Mouse (Mus musculus) effector memory CD4-positive, alpha-beta T cell, adult 7 months (primary cell): Measurements from ENCODE around the gene Olfr1278. TPM values are rescaled to one million over a fixed set of nuclear protein-coding genes. Genes with fewer than 3 reads are reported as not detected.

Experiments
- polyA plus RNA-seq: library from polyadenylated mRNA; unstranded; fragments of 100-300 nt; shearing (Covaris generic); gene quantifications from one replicate; pipeline ENCODE4 v1.2.1, GENCODE M21; 2017

Gene Olfr1278
- polyA plus RNA-seq, result not detected

GRCm38 (mm10) chr2:111289836-111290235, at the start of gene Olfr1278:
TSS of gene Olfr1278 (plus strand) at chr2:111290136.

DNA sequence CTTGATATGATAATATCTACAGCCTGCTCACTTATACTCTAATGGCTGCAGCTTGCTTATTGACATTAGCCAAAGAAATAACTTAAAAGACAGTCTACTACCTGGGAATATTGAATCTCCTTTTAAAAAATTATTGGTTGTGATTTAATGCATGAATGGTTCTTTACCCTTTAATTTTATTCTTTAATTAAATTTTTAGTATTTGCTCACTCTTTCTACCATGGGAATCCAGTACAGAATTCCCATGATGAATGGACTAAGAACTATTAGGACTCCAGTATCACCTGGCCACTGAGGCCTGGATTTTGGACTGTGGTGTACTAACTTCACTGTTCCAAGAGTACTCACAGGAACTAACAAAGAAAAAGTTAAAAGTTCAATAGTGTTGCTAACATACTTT, 35.7 kb upstream of the Olfr1278 start, which contains the start of gene Olfr1276:
TSS of gene Olfr1276 (plus strand) at position 301 of the 400 bp plus-strand sequence.

GRCm38 (mm10) chr2:111274006-111274405, 15.9 kb upstream of the Olfr1278 start, which contains the start of gene Olfr1277:
TSS of gene Olfr1277 (minus strand) at chr2:111274106.

DNA sequence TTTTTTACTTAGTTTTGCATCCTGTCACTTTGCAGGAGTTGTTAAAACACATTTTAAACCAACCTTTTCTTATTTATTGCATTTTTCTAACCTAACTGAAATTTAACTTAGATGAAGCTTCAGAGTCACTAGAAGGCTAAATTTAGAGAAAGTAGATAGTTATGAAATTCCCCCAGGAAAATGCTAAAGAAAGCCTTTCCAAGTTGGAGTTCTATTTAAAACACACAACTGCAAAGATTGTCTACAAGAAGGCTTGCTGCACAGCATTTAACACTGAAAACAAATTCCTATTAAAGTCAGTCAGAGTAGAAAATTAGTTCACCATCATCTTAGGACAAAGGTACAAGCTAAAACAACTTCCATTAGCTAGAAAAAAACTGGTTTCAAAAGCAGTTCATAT, 10.4 kb downstream of the Olfr1278 start, which contains the start of gene Olfr1279:
TSS of gene Olfr1279 (plus strand) at position 262 of the 400 bp plus-strand sequence.

GRCm38 (mm10) chr2:111313717-111314116, 23.8 kb downstream of the Olfr1278 start, which contains the start of gene Olfr1280:
TSS of gene Olfr1280 (plus strand) at chr2:111314017.

DNA sequence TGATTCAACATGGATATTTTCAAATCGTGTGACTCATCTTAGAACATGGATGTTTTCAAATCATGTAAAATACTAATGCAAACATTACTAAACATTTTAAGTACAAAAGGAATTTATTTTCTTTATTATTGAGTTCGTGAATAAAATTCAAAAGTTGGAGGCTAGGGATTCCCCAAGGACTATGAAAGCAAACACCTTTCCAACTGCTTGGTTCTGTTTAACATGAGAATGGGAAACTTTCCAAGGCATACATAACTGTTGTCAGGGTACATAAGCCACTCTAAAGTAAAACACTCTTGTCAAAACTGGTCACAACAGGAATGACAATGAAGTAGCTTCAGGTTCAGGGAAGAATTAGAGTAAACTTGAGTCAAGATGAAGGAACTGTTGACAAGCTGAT, 36.3 kb downstream of the Olfr1278 start, which contains the start of gene Olfr1281:
TSS of gene Olfr1281 (plus strand) at position 301 of the 400 bp plus-strand sequence.

GRCm38 (mm10) chr2:111335976-111336375, 46.0 kb downstream of the Olfr1278 start, which contains the start of gene Olfr1282:
TSS of gene Olfr1282 (minus strand) at chr2:111336076.

Other genes starting within 250 kb of the Olfr1278 start
- not detected for gene Gm13941, start 184.2 kb upstream of the Olfr1278 start, polyA plus RNA-seq
- gene Gm15130, start 137.2 kb upstream of the Olfr1278 start, polyA plus RNA-seq, result not detected
- not detected for gene 4930430A15Rik, start 60.5 kb upstream of the Olfr1278 start, polyA plus RNA-seq
- not detected for gene Olfr1275, start 54.9 kb upstream of the Olfr1278 start, polyA plus RNA-seq
- gene Olfr1276, start 35.6 kb upstream of the Olfr1278 start, polyA plus RNA-seq, result not detected
- gene Olfr1277, start 16.0 kb upstream of the Olfr1278 start, polyA plus RNA-seq, result not detected
- not detected for gene Olfr1279, start 10.5 kb downstream of the Olfr1278 start, polyA plus RNA-seq
- not detected for gene Olfr1280, start 23.9 kb downstream of the Olfr1278 start, polyA plus RNA-seq
- gene Olfr1281, start 36.4 kb downstream of the Olfr1278 start, polyA plus RNA-seq, result not detected
- gene Olfr1282, start 45.9 kb downstream of the Olfr1278 start, polyA plus RNA-seq, result not detected
- not detected for gene Olfr1283, start 76.7 kb downstream of the Olfr1278 start, polyA plus RNA-seq
- not detected for gene Olfr1284, start 85.4 kb downstream of the Olfr1278 start, polyA plus RNA-seq
- gene Olfr1286, start 133.0 kb downstream of the Olfr1278 start, polyA plus RNA-seq, result not detected
- gene Olfr1287, start 159.0 kb downstream of the Olfr1278 start, polyA plus RNA-seq, result not detected
- not detected for gene Olfr1288, start 184.0 kb downstream of the Olfr1278 start, polyA plus RNA-seq
- not detected for gene Olfr1289, start 190.7 kb downstream of the Olfr1278 start, polyA plus RNA-seq
- gene Olfr1290, start 203.7 kb downstream of the Olfr1278 start, polyA plus RNA-seq, result not detected
- gene Olfr1291-ps1, start 207.0 kb downstream of the Olfr1278 start, polyA plus RNA-seq, result 0.10 TPM
- not detected for gene Olfr1293-ps, start 235.1 kb downstream of the Olfr1278 start, polyA plus RNA-seq